Mouse (Mus musculus) NIH3T3 (cell line): ENCODE data around the gene Cep72.
"Not testable (repeated sequence)": the region's sequence is repeated elsewhere in the genome, so short reads cannot be mapped to it uniquely, and the experiment has no call there.

Source experiments
- DNase-seq: peaks from one replicate; pipeline ENCODE4 v3.0.0-alpha.2; 2012; ENCODE audit warnings: low read depth

Cep72 gene

DNA sequence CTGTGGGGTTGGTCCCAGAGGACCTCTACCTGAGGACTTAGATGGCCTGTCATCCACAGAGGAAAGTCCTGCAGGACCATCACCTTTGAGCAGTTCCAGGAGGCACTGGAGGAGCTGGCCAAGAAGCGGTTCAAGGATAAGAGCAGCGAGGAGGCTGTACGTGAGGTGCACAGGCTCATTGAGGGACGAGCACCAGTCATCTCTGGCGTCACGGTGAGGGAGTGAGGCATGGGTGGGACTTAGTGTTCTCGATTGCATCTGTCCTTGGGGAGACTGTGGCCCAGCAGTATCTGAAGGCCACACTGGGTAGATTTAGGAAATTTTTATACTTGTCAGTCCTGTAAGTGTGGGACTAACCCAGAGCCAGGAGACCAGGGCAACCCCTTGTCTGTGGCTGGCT, 31.4 kb downstream of the Cep72 start:
- DNase-seq, result no peak

DNA sequence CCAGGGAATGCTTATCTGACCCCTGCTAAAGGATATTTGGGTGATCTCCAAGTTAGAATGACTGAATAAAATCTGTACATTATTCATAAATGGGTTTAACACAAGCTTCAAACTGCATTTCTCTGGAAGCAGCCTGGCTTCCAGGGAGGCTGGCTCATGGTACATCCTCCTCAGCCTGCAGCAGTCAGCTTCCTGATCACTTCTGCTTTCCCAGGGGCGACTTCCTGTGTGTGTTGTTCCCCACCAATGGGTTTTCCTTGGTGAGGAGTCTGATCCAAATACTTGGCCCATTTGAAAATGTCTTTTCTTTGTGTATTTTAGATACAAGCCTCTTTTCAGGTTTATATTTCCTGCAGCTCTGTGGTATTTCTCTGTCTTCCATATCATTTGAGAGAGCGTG, 33.1 kb downstream of the Cep72 start:
- no peak for DNase-seq

DNA sequence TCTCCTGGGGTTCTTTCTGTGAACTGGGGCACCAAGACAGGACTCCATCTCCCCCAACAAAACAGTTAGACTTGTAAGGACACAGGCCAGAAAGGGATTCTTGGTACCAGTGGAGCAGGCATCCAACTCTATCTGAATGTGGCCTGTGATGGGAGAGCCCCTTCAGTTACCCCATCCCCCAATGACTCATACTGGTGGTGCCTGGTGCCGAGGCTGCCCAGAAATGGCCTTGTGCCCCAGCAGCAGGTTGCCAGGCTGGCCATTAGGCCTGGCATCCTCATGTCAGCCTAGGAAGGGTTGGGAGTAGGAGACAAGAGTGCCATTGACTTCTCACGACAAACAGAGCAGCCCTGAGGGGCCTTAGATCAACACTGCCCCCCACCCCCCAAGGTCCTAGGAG, 34.0 kb downstream of the Cep72 start:
- no peak for DNase-seq

DNA sequence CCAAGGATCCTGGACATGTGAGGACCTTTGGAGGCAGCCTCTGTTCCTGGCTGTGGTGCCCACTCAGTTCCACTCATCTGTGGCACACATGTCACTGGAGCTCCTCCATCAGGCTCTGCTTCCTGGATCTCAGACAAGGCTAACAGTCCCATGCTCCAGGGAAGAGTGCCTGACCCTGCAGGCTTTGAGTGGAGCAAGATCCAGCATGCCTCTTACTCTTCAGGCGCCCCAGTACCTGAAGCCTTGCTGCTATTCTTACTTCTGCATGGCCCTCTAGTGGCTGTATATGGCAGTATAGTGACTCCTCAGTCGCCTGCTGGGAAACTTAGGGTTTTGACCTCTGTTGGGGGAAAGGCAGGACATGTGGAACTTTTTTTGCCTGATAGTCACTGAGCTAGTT, 35.9 kb downstream of the Cep72 start:
- DNase-seq, result peak; percentile 21

DNA sequence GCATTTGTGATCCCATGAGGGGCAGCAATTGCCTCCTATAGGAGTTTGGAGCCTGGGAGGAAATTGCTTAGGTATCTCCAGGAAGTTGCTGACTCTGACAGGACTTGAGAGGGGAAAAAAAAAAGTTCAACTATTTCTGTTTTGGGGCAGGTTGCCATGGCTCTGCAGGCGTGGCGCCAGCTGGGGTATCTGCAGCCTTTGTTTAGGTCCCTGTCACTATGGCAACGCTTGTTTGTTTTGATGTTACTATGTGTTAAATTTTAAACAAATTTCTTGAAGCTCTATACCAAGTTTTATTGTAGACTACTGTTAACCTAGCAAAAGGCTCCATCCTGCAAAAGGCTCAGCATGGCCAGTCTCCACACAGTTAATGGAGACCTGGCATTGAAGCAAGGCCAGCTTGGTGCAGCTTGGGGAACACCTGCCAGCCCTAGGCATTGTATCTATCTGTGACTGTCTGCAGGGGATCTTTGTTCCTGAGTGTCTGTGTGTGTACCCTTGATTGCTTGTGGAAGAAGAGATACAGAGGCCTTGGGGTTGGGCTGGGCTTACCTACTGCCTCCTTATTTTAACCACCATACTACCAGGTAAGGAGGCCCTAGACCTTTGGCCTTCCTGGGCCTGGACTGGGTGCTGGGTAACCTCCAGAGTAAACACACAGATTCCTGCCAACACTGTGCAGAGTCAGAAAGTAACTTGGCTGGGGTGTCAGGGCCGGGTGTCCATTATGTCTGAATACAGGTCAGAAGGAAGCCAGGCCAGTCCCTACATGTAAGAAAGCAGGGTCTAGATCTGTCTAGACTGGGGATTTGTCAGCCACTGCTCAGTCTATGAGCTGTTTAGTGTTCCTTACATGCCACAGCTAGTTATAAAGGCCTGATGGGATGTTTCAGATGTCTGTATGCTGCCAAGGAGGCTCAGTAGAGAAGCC, 36.7 kb downstream of the Cep72 start:
- DNase-seq, result peak; percentile 35

DNA sequence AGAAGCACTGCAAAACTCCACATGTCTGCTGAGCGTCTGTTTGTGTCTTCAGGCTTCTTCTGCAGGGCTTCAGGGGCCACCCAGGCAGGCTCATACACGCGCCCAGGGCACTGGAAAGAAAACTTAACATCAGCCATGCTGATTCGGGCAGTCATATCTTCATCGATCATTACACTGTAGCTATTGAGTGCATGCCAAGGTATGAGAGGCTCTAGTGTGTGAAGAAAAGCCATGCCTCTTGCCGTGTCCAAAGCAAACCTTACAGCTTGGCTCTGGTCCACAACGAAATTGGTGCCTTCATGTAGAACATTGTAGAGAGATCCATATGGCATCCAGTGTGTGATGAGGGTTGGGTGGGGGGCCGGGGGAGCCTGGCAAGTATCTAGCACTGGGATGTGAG, 43.1 kb downstream of the Cep72 start:
- DNase-seq, result not testable (repeated sequence)

DNA sequence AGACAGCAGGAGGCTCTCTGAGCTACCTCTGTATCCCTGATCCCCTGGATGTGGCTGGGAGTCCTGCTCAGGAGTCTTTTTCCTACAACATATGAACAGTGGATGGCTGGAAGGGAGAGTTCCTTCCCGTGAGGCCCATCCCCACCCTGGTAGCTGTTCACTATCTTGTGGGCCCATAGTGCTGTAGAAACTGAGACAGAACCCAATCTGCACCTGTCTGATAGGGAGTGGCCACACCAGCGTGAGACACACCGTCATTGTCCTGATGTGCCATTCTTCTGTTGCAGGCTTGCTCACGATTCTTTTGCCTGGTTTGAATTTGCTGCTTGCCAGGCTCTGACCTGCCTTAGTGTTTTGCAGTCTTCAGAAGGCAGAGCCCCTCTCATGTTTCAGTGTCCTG, 44.7 kb downstream of the Cep72 start:
- no peak for DNase-seq

DNA sequence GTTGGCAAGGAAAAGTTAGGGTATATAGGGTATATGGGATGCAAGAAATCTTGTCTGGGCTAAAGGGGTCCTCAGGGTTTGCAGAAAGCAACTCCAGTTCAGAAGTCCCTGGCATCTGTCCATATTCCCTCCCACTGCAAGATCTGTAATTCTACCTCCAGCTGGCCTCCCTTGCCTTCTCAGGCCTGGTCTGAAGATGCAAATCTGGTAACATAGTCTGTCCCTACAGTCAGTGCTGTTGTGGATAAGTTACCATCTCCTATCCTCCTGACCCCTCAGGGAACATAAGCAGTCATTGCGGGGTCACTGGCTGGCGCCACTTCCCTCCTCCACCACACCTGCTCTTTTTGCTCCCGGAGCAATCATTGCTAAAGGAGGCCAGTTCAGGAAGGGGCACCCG, 46.2 kb downstream of the Cep72 start:
- DNase-seq, result no peak

DNA sequence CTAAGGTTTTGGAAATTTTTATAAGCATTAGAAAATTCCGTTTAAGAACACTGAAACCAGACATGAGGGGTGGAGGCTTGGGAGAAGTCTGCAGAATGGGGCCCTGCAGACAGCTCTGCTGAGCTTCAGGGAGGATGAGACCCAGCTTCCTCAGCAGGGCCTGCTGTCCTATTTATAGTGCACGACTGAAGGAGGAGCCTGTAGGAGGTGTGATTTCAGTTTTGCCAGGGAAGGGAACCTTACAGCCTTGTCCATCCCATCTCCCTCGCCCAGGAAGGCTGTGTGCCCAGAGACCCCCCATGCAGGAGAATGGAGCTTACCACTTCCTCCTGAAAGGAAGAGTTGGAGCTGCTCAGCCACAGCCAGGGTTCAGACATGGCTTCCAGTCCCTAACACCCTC, 51.4 kb downstream of the Cep72 start:
- DNase-seq, result no peak

DNA sequence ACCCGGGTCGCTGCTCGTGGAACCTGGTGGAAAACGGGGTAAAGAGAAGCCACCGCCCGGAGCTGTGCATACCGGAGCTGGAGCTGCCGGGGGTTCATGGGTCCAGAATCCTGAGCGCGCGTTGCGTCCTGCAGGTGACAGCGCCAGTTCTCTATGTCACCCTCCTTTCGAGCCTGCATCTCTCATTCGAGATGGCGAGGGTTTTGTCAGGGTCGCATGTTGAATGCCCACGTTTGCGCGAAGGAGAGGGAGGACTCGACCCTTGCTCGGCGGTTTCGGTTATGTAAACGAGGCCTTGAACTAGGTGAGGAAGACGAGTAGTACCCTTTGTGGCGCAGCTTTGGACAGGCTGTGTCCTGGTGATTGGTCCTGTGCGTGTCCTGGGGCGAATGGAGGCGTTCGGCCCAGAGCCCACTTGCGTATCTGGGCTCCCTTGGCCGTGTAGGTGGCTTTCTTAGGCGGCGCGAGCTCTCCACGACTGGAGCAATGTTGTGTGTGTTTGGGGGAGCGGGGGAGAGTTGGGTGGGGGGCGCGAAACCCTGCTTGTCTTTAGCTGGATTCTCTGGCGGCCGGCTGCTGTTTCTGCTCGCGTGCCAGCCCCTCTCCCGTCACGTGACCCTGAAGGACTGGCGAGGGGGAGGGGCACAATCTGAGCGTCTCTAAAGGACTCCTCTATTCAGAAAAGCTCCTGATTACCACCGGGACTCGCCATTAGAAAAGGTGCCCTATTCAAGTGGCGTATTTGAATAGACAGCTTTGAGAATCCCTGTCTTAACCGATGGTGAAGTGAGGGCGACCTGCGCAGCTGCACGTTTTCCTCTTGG, 52.1 kb downstream of the Cep72 start:
- no peak for DNase-seq

DNA sequence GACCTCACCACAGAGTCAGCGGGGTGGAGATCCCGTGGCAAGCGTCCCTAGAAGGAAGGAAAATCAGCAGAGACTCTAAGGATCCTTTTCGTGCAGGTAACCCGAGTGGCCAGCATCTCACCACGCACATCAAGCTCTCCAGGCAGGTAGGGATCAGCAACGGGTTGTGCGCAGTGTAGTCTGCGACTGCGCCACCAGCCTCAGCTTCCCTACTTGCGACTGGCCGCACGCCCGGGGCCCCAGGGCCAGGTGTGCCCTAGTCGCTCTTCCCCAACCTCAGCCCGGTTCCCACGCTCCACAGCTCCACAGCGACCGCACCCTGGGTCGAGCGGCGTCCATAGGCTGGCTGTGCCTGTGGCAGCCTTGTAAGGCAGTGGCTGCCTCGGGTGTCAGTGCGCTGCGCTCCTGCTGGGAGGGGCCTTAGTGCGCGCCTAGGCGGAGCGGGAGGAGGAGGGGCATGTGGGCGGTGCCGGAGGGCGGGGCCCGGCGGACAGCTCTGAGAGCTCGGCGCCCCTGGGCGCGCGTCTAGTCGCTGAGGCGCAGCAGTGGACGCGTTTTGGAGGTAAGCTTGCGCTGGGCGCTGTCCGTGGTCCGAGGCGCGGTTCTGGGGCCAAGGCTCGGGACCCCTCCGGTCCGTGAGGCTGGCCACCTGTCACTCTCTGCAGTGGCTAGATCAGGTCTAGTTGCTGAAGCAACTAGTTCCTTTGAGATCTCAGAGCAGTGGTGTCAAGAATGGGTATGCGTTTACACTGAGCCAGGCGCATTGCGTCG, 53.0 kb downstream of the Cep72 start, which contains the start of gene Tppp:
Tppp (plus strand) TSS at position 460 of the 771 bp plus-strand sequence.
- DNase-seq, result peak; percentile 58

DNA sequence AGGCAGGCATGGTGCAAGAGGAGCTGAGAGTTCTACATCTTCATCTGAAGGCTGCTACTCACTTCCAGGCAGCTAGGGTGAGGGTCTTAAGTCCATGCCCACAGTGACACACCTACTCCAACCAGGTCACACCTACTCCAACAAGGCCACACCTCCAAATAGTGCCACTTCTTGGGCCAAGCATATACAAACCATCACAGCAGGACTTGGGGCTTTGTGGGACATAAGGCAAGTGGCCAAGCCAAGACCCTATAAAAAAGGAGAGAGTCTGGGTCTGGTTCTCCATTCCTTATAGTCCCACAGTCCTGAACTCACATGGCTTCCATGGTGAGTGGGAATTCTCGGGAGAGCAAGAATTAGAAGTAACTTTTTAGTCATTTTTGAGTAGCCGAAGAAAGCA, 53.9 kb downstream of the Cep72 start:
- DNase-seq, result not testable (repeated sequence)

DNA sequence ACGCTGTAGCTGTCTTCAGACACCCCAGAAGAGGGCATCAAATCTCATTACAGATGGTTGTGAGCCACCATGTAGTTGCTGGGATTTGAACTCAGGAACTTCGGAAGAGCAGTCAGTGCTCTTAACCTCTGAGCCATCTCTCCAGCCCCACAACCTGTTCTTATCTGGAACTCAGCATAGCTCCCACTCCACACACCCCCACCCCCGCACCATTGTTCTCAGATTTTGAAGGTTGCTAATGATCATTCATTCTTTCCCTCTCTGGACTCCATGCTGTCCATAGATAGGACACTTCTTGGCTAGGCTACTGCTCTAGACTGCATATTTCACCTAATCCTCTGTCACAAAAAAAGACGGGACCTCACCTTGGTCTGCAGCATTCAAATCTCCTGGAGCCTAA, 55.2 kb downstream of the Cep72 start:
- DNase-seq, result not testable (repeated sequence)

DNA sequence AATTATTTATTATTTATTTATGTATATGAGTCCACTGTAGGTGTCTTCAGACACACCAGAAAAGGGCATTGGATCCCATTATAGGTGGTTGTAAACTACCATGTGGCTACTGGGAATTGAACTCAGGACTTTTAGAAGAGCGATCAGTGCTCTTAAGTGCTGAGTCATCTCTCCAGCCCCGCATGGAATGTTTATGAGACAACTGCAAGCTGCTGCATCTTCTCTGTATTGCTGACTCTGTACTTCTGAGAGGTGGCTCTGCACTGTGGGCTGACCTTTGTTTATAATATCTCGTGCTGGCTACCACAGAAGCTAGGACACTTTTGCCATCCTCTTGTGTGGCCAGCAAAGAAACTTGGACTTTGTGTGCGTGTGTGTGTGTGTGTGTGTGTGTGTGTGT, 60.6 kb downstream of the Cep72 start:
- DNase-seq, result no peak

DNA sequence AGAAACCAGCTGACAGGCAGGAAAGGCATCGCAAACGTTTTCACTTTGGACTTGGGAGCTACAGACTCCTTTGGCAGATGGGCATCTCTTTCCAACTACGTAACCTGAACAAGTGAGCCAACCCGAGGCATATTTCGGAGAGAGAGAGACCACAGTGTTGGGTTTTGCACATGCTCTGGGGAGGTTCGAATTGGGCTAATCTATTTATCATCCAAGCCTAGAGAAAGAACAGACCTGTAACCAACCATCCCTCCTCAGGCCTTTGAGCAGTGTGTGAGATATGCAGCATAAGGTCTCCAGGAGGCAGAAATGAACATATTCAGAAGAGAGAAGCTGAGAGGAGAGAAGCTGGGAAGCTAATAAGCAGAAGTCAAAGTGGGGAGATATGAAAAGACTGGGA, 61.1 kb downstream of the Cep72 start:
- no peak for DNase-seq

DNA sequence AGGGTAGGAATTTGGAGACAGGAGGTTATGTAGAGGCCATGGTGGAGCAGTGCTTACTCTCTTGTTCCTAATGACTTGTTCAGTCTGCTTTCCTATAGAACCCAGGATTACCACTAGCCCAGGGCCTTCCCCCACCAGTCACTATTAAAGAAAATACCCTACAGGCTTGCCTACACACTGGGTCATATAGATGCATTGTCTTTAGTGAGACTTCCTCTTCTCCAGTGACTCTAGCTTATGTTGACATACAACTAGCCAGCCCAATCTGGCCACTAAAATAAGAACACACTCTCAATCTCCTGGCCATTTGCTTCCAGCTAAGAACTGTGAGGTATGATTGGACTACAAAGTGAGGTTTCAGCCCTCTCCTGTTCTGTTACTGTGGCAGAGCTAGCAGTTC, 61.6 kb downstream of the Cep72 start:
- DNase-seq, result no peak

DNA sequence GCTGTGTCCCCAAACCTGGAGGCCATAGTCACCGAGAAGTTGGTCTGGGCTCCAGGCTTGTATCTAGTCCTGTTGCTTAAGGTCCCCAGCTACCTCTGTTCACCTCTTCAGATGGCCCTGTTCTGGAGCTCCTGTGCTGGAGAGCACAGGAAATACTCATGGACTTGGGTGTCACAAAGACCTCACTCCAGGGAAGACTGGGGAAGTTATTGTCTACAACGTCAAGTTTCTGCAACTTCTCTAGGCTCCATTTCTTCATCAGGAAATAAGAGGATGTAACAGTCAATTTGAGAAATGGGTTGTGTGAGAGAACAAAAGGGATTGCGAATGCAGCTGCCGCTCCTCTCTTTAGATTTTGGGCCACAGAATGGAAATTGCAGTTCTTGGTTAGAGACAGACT, 65.6 kb downstream of the Cep72 start:
- no peak for DNase-seq

DNA sequence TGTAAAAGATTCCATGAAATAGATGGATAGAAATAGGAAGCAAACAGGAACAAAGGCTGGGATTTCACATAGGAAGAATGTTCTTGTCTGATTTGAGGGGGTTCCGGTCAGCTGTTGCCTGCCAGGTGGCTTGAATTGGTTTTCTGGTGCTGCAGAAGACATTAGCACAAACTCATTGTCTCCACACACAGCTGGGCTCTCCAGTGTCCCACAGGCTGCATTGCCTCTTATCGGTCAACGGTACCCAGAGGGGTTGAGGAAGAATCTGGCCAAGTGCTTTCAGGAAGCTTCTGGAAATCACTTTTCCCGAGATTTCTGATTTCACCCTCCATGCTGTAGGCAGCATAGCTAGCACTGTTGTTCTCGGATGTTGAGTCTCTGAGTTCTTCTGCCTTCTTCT, 70.8 kb downstream of the Cep72 start:
- no peak for DNase-seq

DNA sequence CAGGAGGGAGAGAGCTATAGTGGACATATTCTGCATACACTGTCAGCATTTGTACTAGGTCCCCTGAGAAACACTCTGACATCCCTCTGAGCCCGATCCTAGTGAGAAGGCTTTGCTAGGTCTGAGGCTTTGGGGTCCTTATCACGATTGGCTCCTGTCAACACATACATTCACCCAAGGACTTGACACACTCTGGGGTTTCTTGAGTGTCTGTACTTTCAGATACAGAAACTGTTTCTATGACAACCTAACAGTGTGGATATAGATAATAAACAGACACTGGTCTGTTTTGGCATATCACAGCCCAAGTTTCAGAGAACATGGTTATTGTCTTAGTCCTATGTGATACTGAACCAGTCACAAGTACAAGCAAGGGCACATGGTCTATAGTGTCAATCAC, 71.3 kb downstream of the Cep72 start:
- no peak for DNase-seq

DNA sequence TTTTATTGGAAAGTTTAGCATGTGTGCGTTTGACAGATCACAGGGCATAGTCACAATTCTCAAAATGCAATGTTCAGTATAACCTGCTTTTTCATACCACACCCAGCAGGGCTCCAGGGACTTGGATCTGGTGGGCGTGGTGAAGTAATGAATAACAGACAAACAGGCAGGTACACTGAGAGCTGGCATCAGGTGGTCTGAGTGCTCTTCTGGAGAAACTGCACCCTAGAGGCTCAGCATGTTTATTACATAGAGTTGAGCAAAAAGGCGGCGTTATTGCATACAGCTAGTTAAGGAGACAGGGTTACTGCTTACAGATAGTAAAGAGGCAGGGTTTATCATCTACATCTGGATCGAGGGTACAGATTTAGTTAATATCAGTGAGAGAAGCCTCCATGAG, 71.8 kb downstream of the Cep72 start:
- no peak for DNase-seq
